Mouse (Mus musculus) brain, embryonic 14.5 days (tissue): Measurements from ENCODE around the gene Milr1.

Experiments used
- CTCF ChIP-seq: fragments of 200-500 bp; IDR thresholded peaks from 2 replicates; pipeline ENCODE4 v1.5.1; 2012; ENCODE audit warnings: inconsistent platforms, mild to moderate bottlenecking, moderate library complexity, borderline replicate concordance; ENCODE audit not compliant: insufficient read depth, insufficient read length; ENCODE audit errors: extremely low read depth
- POLR2A ChIP-seq: fragments of 200-500 bp; IDR thresholded peaks from 2 replicates; pipeline ENCODE4 v1.6.1; 2012; ENCODE audit warnings: mild to moderate bottlenecking, inconsistent platforms, borderline replicate concordance; ENCODE audit not compliant: poor library complexity, insufficient read depth, insufficient read length, severe bottlenecking; ENCODE audit errors: extremely low read depth

DNA sequence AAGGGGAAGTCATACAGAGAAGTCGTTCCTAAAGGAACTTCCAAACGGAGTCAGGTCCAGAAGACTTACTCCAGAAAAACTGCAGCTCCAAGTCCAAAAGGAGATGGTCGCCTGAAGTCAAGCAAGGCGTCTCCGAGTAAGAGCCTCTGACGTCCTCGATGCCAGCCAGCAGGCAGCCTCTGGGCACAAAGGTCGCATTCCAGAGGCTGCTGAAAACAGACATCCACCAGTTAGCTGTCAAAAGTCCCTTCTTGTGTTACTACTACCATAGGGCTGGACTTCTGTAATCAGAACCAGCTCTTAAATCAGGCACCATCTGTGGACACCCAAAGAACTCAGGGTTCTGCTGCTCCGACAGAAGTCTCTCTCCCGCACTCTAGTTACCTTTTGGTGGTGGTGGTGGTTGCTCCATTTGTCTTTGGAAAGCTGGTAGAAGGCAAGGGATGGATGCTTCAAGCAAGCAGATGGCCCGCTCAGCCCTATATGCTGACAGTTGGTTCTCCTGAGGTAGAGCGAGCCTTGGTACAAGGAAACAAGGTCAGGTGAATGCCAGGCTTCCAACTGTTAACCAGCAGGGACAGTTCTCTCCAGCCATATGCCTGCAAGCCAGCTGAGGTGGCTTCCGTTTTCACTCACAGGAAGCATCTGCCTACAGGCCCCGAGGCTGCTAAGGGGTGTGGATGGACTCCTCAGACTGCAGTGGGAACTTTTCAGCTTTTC, 63.7 kb downstream of the Milr1 start:
- TF ChIP-seq POLR2A (no peak), CTCF (no peak)
